Mouse (Mus musculus) MEL (cell line): ENCODE measurements at regions not wholly inside any gene's neighbourhood (a gene's known extent, or its start where the extent isn't known, plus 50 kb on each side); places are given as distances from the start of the nearest gene placed in this dataset.

Experiments
- CTCF ChIP-seq, 3 experiments: IDR thresholded peaks in 2 of 3; conservative IDR thresholded peaks in 1 of 3; 2 replicates each; pipeline ENCODE4 v1.5.1; 2011 to 2012; ENCODE audit warnings: low read length in 3 of 3, low read depth in 2 of 3, mild to moderate bottlenecking in 2 of 3, improper control_type of control experiment in 1 of 3, inconsistent platforms in 1 of 3, mixed read lengths in 1 of 3, moderate library complexity in 1 of 3; ENCODE audit not compliant: control insufficient read depth in 1 of 3, insufficient read depth in 1 of 3, poor library complexity in 1 of 3, severe bottlenecking in 1 of 3
- EP300 ChIP-seq, 2 experiments: IDR thresholded peaks; 2 replicates each; pipeline ENCODE4 v1.6.1; 2011; ENCODE audit warnings: improper control_type of control experiment in 2 of 2, low read length in 2 of 2, low read depth in 1 of 2, mild to moderate bottlenecking in 1 of 2
- HCFC1 ChIP-seq: IDR thresholded peaks from 2 replicates; pipeline ENCODE4 v1.6.1; 2012; ENCODE audit warnings: low read depth, mild to moderate bottlenecking, inconsistent platforms, low read length, improper control_type of control experiment, moderate library complexity
- JUND ChIP-seq: IDR thresholded peaks from 2 replicates; pipeline ENCODE4 v1.6.1; 2011; ENCODE audit warnings: low read depth, mild to moderate bottlenecking, improper control_type of control experiment, low read length
- MAX ChIP-seq: IDR thresholded peaks from 2 replicates; pipeline ENCODE4 v1.6.1; 2011; ENCODE audit warnings: low read length, improper control_type of control experiment
- MAZ ChIP-seq: IDR thresholded peaks from 2 replicates; pipeline ENCODE4 v1.6.1; 2012; ENCODE audit warnings: low read depth, mild to moderate bottlenecking, inconsistent platforms, low read length, improper control_type of control experiment
- POLR2A ChIP-seq, 2 experiments: IDR thresholded peaks; 2 replicates each; pipeline ENCODE4 v1.6.1; 2011 to 2012; ENCODE audit warnings: low read length in 2 of 2, mild to moderate bottlenecking in 2 of 2, control low read depth in 1 of 2, improper control_type of control experiment in 1 of 2, low read depth in 1 of 2, moderate library complexity in 1 of 2; ENCODE audit not compliant: control insufficient read depth in 1 of 2, insufficient read depth in 1 of 2, poor library complexity in 1 of 2
- POLR2AphosphoS2 ChIP-seq: IDR thresholded peaks from 2 replicates; pipeline ENCODE4 v1.6.1; 2011; ENCODE audit warnings: low read length, improper control_type of control experiment
- POLR2AphosphoS5 ChIP-seq: IDR thresholded peaks from 2 replicates; pipeline ENCODE4 v1.6.1; 2012; ENCODE audit warnings: low read depth, borderline replicate concordance, mild to moderate bottlenecking, inconsistent platforms, low read length, moderate library complexity, mixed read lengths
- TAL1 ChIP-seq: IDR thresholded peaks from 2 replicates; pipeline ENCODE4 v1.6.1; 2012; ENCODE audit warnings: mild to moderate bottlenecking, inconsistent platforms, low read length, moderate library complexity, mixed read lengths
- USF1 ChIP-seq: IDR thresholded peaks from 2 replicates; pipeline ENCODE4 v1.6.1; 2014; ENCODE audit warnings: low read depth, mild to moderate bottlenecking, inconsistent platforms, low read length, improper control_type of control experiment, moderate library complexity
- USF2 ChIP-seq, 2 experiments: IDR thresholded peaks; 2 replicates each; pipeline ENCODE4 v1.6.1; 2011 to 2012; ENCODE audit warnings: improper control_type of control experiment in 2 of 2, low read length in 2 of 2, borderline replicate concordance in 1 of 2, inconsistent platforms in 1 of 2, low read depth in 1 of 2, mild to moderate bottlenecking in 1 of 2; ENCODE audit not compliant: insufficient read depth in 1 of 2
- ZMIZ1 ChIP-seq: IDR thresholded peaks from 2 replicates; pipeline ENCODE4 v1.6.1; 2012; ENCODE audit warnings: low read depth, mild to moderate bottlenecking, inconsistent platforms, low read length, improper control_type of control experiment, moderate library complexity

DNA sequence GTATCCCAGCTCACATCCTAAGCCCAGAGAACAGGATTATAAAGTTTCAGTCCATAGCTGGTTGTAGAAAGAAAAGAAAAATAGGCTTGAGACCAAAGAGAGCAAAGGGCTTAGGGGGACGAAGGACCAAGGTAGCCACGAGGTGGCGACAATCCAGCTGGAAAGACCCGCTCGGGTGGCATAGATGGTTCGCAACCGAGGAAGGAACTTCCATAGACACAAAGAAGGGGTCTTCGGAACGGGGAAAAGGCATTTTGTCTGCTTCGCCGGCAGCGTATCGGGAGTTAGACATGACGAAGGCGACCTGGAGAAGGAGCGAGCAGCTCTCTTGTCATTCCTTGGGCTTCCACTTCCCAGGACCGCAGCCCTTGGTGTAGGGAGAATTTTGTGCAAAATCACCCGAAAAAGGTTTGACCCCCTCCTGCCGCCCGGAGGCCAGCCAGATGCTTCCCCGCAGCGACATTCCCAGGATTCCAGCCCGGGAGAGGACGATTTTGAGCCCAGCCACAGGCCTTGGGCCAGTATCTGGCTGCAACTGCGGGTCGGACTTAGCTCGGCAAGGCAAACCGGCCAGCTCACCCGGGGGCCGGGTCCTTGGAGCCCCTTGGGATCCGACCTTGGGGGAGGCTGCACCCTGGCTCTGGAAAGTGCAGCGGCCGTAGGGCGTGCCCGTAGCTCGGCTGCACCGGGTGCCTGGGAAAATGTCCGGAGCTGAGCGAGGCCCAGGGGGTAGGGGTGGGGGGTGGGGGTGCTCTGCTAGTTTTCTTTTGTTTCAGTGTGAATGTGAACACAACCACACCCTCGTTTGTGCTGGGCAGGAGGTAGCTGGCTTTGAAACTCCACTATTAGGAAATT is 184.5 kb upstream of the Foxn2 start:
- TF ChIP-seq TAL1 (no peak), POLR2AphosphoS5 (no peak), POLR2A (IDR thresholded peaks at IDR 0.05; ENCODE audit: control insufficient read depth in 1 of 2, insufficient read depth in 1 of 2, low read depth in 1 of 2, low read length in 2 of 2, poor library complexity in 1 of 2) (no peak), CTCF (IDR thresholded peaks at IDR 0.05 in 2 of 3, conservative IDR thresholded peaks at IDR 0.05 in 1 of 3; ENCODE audit: control insufficient read depth in 1 of 3, insufficient read depth in 1 of 3, low read depth in 2 of 3, low read length in 3 of 3, poor library complexity in 1 of 3, severe bottlenecking in 1 of 3) (peak; percentile 73 to 91 (median 88)), USF2 (IDR thresholded peaks at IDR 0.05; ENCODE audit: borderline replicate concordance in 1 of 2, insufficient read depth in 1 of 2, low read depth in 1 of 2, low read length in 2 of 2) (no peak), MAX (no peak), JUND (no peak), EP300 (IDR thresholded peaks at IDR 0.05; ENCODE audit: low read depth in 1 of 2, low read length in 2 of 2) (no peak), HCFC1 (no peak), MAZ (0 out of 2 replicates have a peak, but pooled peaks have one; percentile 10), USF1 (no peak), ZMIZ1 (no peak), POLR2AphosphoS2 (no peak)
